Mouse (Mus musculus): ENCODE results near the gene Fam168b.

Fam168b gene

GRCm38 (mm10) chr1:34842887-34843618, at the start of gene Fam168b:
Gene Fam168b (minus strand): TSS chr1:34843065.
- peak; percentile 87 for DNase-seq (ENCODE audit: low read depth, low spot score)

- no peak for DNase-seq (ENCODE audit: low read depth, low spot score)
These were observed 49.6 kb upstream of the Fam168b start for GRCm38 (mm10) chr1:34892466-34892865.

- peak; percentile 42 for DNase-seq (ENCODE audit: low read depth, low spot score)
These were observed 48.9 kb upstream of the Fam168b start for GRCm38 (mm10) chr1:34891559-34892289.

GRCm38 (mm10) chr1:34883776-34884175, 40.9 kb upstream of the Fam168b start:
- no peak for DNase-seq (ENCODE audit: low read depth, low spot score)

- no peak for DNase-seq (ENCODE audit: low read depth, low spot score)
These were observed 36.7 kb upstream of the Fam168b start for GRCm38 (mm10) chr1:34879611-34880010.

GRCm38 (mm10) chr1:34873551-34873950, 30.7 kb upstream of the Fam168b start:
- DNase-seq (ENCODE audit: low read depth, low spot score): no peak

GRCm38 (mm10) chr1:34871170-34871569, 28.3 kb upstream of the Fam168b start:
- DNase-seq (ENCODE audit: low read depth, low spot score): no peak

GRCm38 (mm10) chr1:34869231-34869630, 26.4 kb upstream of the Fam168b start:
- DNase-seq (ENCODE audit: low read depth, low spot score): no peak

GRCm38 (mm10) chr1:34868391-34868790, 25.5 kb upstream of the Fam168b start:
- DNase-seq (ENCODE audit: low read depth, low spot score): no peak

GRCm38 (mm10) chr1:34867574-34867955, 24.7 kb upstream of the Fam168b start:
- no peak for DNase-seq (ENCODE audit: low read depth, low spot score)

GRCm38 (mm10) chr1:34866815-34867573, 24.1 kb upstream of the Fam168b start:
- peak; percentile 85 for DNase-seq (ENCODE audit: low read depth, low spot score)

- DNase-seq (ENCODE audit: low read depth, low spot score): no peak
These were observed 23.0 kb upstream of the Fam168b start for GRCm38 (mm10) chr1:34865866-34866265.

GRCm38 (mm10) chr1:34864243-34864642, 21.4 kb upstream of the Fam168b start:
- DNase-seq (ENCODE audit: low read depth, low spot score): no peak

GRCm38 (mm10) chr1:34863323-34863722, 20.5 kb upstream of the Fam168b start:
- DNase-seq (ENCODE audit: low read depth, low spot score): no peak

- no peak for DNase-seq (ENCODE audit: low read depth, low spot score)
These were observed 20.0 kb upstream of the Fam168b start for GRCm38 (mm10) chr1:34862877-34863276.

- no peak for DNase-seq (ENCODE audit: low read depth, low spot score)
These were observed 17.3 kb upstream of the Fam168b start for GRCm38 (mm10) chr1:34860205-34860604.

GRCm38 (mm10) chr1:34859761-34860160, 16.9 kb upstream of the Fam168b start:
- no peak for DNase-seq (ENCODE audit: low read depth, low spot score)

GRCm38 (mm10) chr1:34858671-34859070, 15.8 kb upstream of the Fam168b start:
- DNase-seq (ENCODE audit: low read depth, low spot score): no peak

- DNase-seq (ENCODE audit: low read depth, low spot score): no peak
These were observed 12.3 kb upstream of the Fam168b start for GRCm38 (mm10) chr1:34855056-34855739.

- DNase-seq (ENCODE audit: low read depth, low spot score): no peak
These were observed 10.9 kb upstream of the Fam168b start for GRCm38 (mm10) chr1:34853786-34854185.

- DNase-seq (ENCODE audit: low read depth, low spot score): no peak
These were observed 9.4 kb upstream of the Fam168b start for GRCm38 (mm10) chr1:34852116-34852878.

All from retina, adult 2 months (tissue).